ENCODE assay signal across 11 mouse cellular contexts in the genomic region with DNA sequence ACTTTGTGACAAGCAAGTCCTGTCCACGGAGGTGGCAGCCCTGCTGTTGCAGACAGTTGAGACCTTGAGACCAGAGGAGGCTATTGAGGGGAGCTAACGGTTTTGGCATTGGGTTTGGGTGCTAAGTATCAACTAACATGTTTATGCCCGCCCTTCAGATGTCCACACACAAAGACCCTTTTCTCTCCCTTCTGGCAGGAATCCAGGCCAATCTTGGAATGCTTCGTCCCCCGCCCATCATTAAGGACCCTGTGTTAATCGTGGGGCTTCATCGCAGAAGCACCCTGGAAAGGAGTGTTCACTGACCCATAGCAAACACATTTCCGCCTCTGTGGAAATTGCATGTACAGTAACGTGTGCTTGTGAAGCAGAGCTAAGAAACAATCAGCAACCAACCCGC.
DNase-seq lines count a peak whose midpoint lies in the region; ATAC-seq and TF ChIP-seq lines count a peak whose summit lies in the region.
"Had no signal": no experiment of that assay in that cellular context is flagged by ENCODE, and none has a peak within 500 bp of the region (broad histone marks: within the 10 kb centered on the region; RNA-seq: fewer than 3 reads in every experiment).

No protein-coding gene starts in this region.

- 65% methylated on average over 10 of the region's 10 CpGs for whole genome bisulfite sequencing in limb, embryonic 14.5 days

- peak; percentile 6 for DNase-seq in embryo, embryonic 10.5 days (ENCODE audit: low spot score)
- no peak for DNase-seq in embryo, embryonic 10 days (ENCODE audit: low spot score)
- DNase-seq in right cerebral cortex, postnatal 4 days: peak; percentile 29
- no peak for DNase-seq in right cerebral cortex, postnatal 25 days
- no peak for DNase-seq in limb, embryonic 14.5 days (ENCODE audit: low spot score)
- peak; percentile 50 for DNase-seq in retina, postnatal 7 days (ENCODE audit: low read depth, low spot score)
- DNase-seq in ovary, adult 18-20 months (ENCODE audit: low spot score): no peak
- DNase-seq: lung, postnatal 10 days; thymus, adult 18-20 months had no signal

- H3K4me3 ChIP-seq in limb, embryonic 14.5 days (replicated peaks; ENCODE audit: low read length): no peak overlapping the region

- H3K36me3 ChIP-seq in limb, embryonic 14.5 days (ENCODE audit: control insufficient read depth, insufficient read depth, low read length): no peaks in the 10 kb centered on the region

- peak; percentile 37; the same call in 1 of the 2 replicates for ATAC-seq in limb, embryonic 14.5 days (ENCODE audit: low FRiP score, low read depth)
- no peak for ATAC-seq in monocyte, adult 5-6 weeks (replicated peaks; ENCODE audit: insufficient number of reproducible peaks, low FRiP score, low TSS enrichment, poor library complexity, severe bottlenecking)
- ATAC-seq: inflammation-experienced regulatory T-cells, adult 6 months had no signal

- H3K27me3 ChIP-seq in limb, embryonic 14.5 days (ENCODE audit: control insufficient read depth, insufficient read depth, low read length): no peaks in the 10 kb centered on the region

- H3K4me1 ChIP-seq in limb, embryonic 14.5 days (ENCODE audit: control insufficient read depth, insufficient read depth, low read length): peaks cover 3% of the 10 kb centered on the region; the same call in 1 of the 2 replicates

- H3K9me3 ChIP-seq in limb, embryonic 14.5 days (ENCODE audit: control insufficient read depth, low read length): no peaks in the 10 kb centered on the region

- H3K27ac ChIP-seq in limb, embryonic 14.5 days (replicated peaks; ENCODE audit: low read depth, low read length): no peak overlapping the region

- no peak overlapping the region for H3K4me2 ChIP-seq in limb, embryonic 14.5 days (replicated peaks; ENCODE audit: low read depth, low read length, severe bottlenecking)

- no peak overlapping the region for H3K9ac ChIP-seq in limb, embryonic 14.5 days (ENCODE audit: low read depth, low read length, severe bottlenecking)

- no peak for TF ChIP-seq POLR2A in limb, embryonic 14.5 days (IDR thresholded peaks at IDR 0.05; ENCODE audit: borderline replicate concordance, extremely low read depth, insufficient read depth, insufficient read length)

Comparison
In these comparisons a context has a peak if more than half of its experiments do, and no peak if none do; other contexts are left out.
1. DNase-seq: peak in embryo, embryonic 10.5 days (single experiment), right cerebral cortex, postnatal 4 days (single experiment) and retina, postnatal 7 days (single experiment); none in embryo, embryonic 10 days (single experiment), right cerebral cortex, postnatal 25 days (single experiment), limb, embryonic 14.5 days (single experiment) and ovary, adult 18-20 months (single experiment).